Mouse (Mus musculus) brain, embryonic 14.5 days (tissue): ENCODE data around the gene Ncs1.

ENCODE experiments used
- CTCF ChIP-seq: fragments of 200-500 bp; IDR thresholded peaks from 2 replicates; pipeline ENCODE4 v1.5.1; 2012; ENCODE audit warnings: inconsistent platforms, mild to moderate bottlenecking, moderate library complexity, borderline replicate concordance; ENCODE audit not compliant: insufficient read depth, insufficient read length; ENCODE audit errors: extremely low read depth
- POLR2A ChIP-seq: fragments of 200-500 bp; IDR thresholded peaks from 2 replicates; pipeline ENCODE4 v1.6.1; 2012; ENCODE audit warnings: mild to moderate bottlenecking, inconsistent platforms, borderline replicate concordance; ENCODE audit not compliant: poor library complexity, insufficient read depth, insufficient read length, severe bottlenecking; ENCODE audit errors: extremely low read depth

DNA sequence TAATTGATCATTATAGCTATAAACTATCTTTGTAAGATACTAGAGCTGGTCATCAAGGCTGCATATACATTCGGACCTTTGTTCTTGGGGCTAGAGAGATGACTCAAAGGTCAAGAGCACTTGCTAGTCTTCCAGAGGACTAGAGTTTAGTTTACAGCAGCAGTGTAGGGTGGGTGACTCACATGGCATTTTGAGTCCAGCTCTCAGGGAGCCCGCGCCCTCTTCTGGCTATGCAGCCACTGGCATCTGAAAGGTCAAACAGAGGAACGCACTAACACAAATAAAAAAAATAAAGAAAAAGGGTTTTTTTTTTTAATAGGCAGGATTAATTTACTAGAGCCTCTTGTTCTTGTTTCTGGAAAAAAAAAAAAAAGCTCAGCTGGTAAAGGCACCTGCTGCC lies 36.1 kb upstream of the Ncs1 start:
- no peak for TF ChIP-seq POLR2A
- TF ChIP-seq CTCF, result no peak
